In the genomic region with DNA sequence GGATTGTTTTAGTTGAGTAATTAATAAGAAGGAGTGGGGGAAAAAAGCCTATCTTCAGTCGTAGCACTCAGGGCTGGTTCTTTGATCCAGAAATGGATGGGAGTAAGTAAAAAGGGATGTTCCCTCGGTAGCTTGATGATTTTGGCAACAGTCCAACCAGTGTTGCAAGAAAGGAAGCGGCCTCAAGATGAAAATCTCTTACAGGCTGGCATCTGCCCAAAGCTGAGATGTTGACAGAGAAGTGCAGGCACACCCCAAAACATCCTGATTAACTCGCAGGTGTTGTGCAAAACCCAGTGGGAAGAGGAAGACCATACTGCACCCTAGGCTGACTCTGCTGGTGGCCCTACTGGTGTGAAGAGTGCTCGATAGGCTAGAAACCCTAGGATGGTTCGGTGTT, we compare ENCODE assay signal across 8 mouse cellular contexts.
DNase-seq lines count a peak whose midpoint lies in the region; TF ChIP-seq lines count a peak whose summit lies in the region.
"Had no signal": no experiment of that assay in that cellular context is flagged by ENCODE, and none has a peak within 500 bp of the region (broad histone marks: within the 10 kb centered on the region; RNA-seq: fewer than 3 reads in every experiment).

No protein-coding gene starts in this region.

- peak; percentile 62 for DNase-seq in retina, postnatal 1 day
- no peak for DNase-seq in retina, embryonic 14.5 days (ENCODE audit: low spot score)
- peak; percentile 89 for DNase-seq in adrenal gland, postnatal 14 days
- peak; percentile 88 for DNase-seq in heart, adult 8-10 months (ENCODE audit: low spot score)
- peak; percentile 78 to 87 for DNase-seq in kidney, postnatal 36 days
- DNase-seq in lung, postnatal 36 days = peak; percentile 95
- DNase-seq in thymus, adult 2 months = peak; percentile 42

- 3% methylated on average over 6 of the region's 6 CpGs for WGBS in thymus, adult 2 months

- TF ChIP-seq POLR2A in thymus, adult 2 months (IDR thresholded peaks at IDR 0.05; ENCODE audit: control insufficient read depth, extremely low read depth, insufficient read depth, low read length, poor library complexity) = no peak

- no peaks in the 10 kb centered on the region for H3K27me3 ChIP-seq in thymus, adult 2 months (ENCODE audit: control insufficient read depth, insufficient read depth, low read length)

- no peaks in the 10 kb centered on the region for H3K36me3 ChIP-seq in thymus, adult 2 months (ENCODE audit: control insufficient read depth, insufficient read depth, low read length)

- no peak overlapping the region for H3K27ac ChIP-seq in thymus, adult 2 months (ENCODE audit: control insufficient read depth, insufficient read depth, low read length)
- H3K27ac ChIP-seq: macrophage had no signal

- TF ChIP-seq CTCF in thymus, adult 2 months (IDR thresholded peaks at IDR 0.05; ENCODE audit: borderline replicate concordance, control insufficient read depth, extremely low read depth, insufficient read depth, low read length, poor library complexity) = no peak

- no peak overlapping the region for H3K4me3 ChIP-seq in thymus, adult 2 months (ENCODE audit: control insufficient read depth, insufficient read depth, low read length)

- peaks cover 3% of the 10 kb centered on the region for H3K4me1 ChIP-seq in thymus, adult 2 months (replicated peaks; ENCODE audit: control insufficient read depth, insufficient read depth, low read length)
